Mouse (Mus musculus) neural tube, embryonic 14.5 days (tissue): ENCODE results near the gene Kcnip1. TPM values are rescaled to one million over a fixed set of nuclear protein-coding genes. Genes with fewer than 3 reads are reported as not detected.
A peak's percentile ranks its signal among the peaks of the same experiment; 100 is the strongest.

Experiments used
- ATAC-seq: fragments of 200-750 bp; cut with Nextera tagmentation; 2 replicates; pipeline ENCODE4 v1.8.0; 2017; ENCODE audit warnings: low read depth, mild to moderate bottlenecking, moderate TSS enrichment, moderate library complexity
- H3K27ac ChIP-seq: fragments of 300-500 bp; sonication (generic); 2 replicates; pipeline ENCODE4 v1.5.1; 2014; ENCODE audit warnings: low read depth, mild to moderate bottlenecking, control low read depth, low read length, moderate library complexity, mixed read lengths
- H3K27me3 ChIP-seq: fragments of 300-500 bp; sonication (generic); 2 replicates; pipeline ENCODE4 v1.6.1; 2014; ENCODE audit warnings: low read length; ENCODE audit not compliant: control insufficient read depth, insufficient read depth
- H3K36me3 ChIP-seq: fragments of 300-500 bp; sonication (generic); 2 replicates; pipeline ENCODE4 v1.6.1; 2014; ENCODE audit warnings: low read length, mixed read lengths; ENCODE audit not compliant: control insufficient read depth, insufficient read depth
- H3K4me1 ChIP-seq: fragments of 300-500 bp; sonication (generic); 2 replicates; pipeline ENCODE4 v1.6.1; 2014; ENCODE audit warnings: low read length; ENCODE audit not compliant: control insufficient read depth, insufficient read depth
- H3K4me2 ChIP-seq: fragments of 300-500 bp; sonication (generic); 2 replicates; pipeline ENCODE4 v1.6.1; 2014; ENCODE audit warnings: mild to moderate bottlenecking, low read depth, low read length, control low read depth
- H3K4me3 ChIP-seq: fragments of 300-500 bp; sonication (generic); 2 replicates; pipeline ENCODE4 v1.5.1; 2014; ENCODE audit warnings: low read depth, low read length, control low read depth, mixed read lengths
- H3K9ac ChIP-seq: fragments of 300-500 bp; sonication (generic); replicated peaks from 2 replicates; pipeline ENCODE4 v1.6.1; 2014; ENCODE audit warnings: low read depth, mild to moderate bottlenecking, control low read depth, low read length, mixed read lengths
- H3K9me3 ChIP-seq: fragments of 300-500 bp; sonication (generic); 2 replicates; pipeline ENCODE4 v1.6.1; 2016; ENCODE audit warnings: low read length; ENCODE audit not compliant: control insufficient read depth
- WGBS: fragments of 180-500 bp; shearing (Covaris S2); extraction: QIAGEN DNeasy Blood & Tissue Kit; methylation state at CpG from one replicate; pipeline ENCODE4 v1.1.7; 2014; 5-methylcytosine and 5-hydroxymethylcytosine counted together
- polyA plus RNA-seq: library from polyadenylated mRNA; unstranded; fragments of >200 nt; fragmentation: Nextera tagmentation; extraction: Ambion mirVana; gene quantifications from 2 replicates; pipeline ENCODE4 v1.2.1, GENCODE M21; 2014

Gene Kcnip1
- polyA plus RNA-seq, 1 experiment from 2014 or later = 138 TPM

GRCm38 (mm10) chr11:33864245-33864644 lies 128.7 kb downstream of the Kcnip1 start:
- Histone ChIP-seq H3K4me3 (no peak overlapping the region), H3K36me3 (no peaks in the 10 kb centered on the region), H3K4me2 (no peak overlapping the region), H3K9ac (no peak overlapping the region), H3K4me1 (peaks cover 10% of the 10 kb centered on the region; the same call in 1 of the 2 replicates), H3K9me3 (no peaks in the 10 kb centered on the region), H3K27ac (no peak overlapping the region), H3K27me3 (no peaks in the 10 kb centered on the region)
- whole genome bisulfite sequencing = 94% methylated on average over 4 of the region's 4 CpGs
- ATAC-seq = no peak

- no peak overlapping the region for H3K9ac ChIP-seq
- no peaks in the 10 kb centered on the region for H3K36me3 ChIP-seq
- no peak overlapping the region for H3K4me3 ChIP-seq
- no peak overlapping the region for H3K27ac ChIP-seq
- no peaks in the 10 kb centered on the region for H3K27me3 ChIP-seq
- H3K4me2 ChIP-seq = no peak overlapping the region
- no peaks in the 10 kb centered on the region for H3K9me3 ChIP-seq
- peaks cover 7% of the 10 kb centered on the region; the same call in 1 of the 2 replicates for H3K4me1 ChIP-seq
- ATAC-seq = no peak
These were observed 131.1 kb downstream of the Kcnip1 start for GRCm38 (mm10) chr11:33861823-33862222.

GRCm38 (mm10) chr11:33860905-33861582 lies 131.9 kb downstream of the Kcnip1 start:
- 78% methylated on average over 4 of the region's 4 CpGs for WGBS

GRCm38 (mm10) chr11:33849614-33850013 lies 143.3 kb downstream of the Kcnip1 start:
- no peak overlapping the region for H3K4me3 ChIP-seq
- H3K4me1 ChIP-seq = peaks cover 6% of the 10 kb centered on the region; the same call in 1 of the 2 replicates
- H3K4me2 ChIP-seq = no peak overlapping the region
- H3K27me3 ChIP-seq = no peaks in the 10 kb centered on the region
- H3K27ac ChIP-seq = no peak overlapping the region
- 63% methylated on average over 11 of the region's 11 CpGs for WGBS
- no peak overlapping the region for H3K9ac ChIP-seq
- no peaks in the 10 kb centered on the region for H3K9me3 ChIP-seq
- peak; percentile 49; the same call in 1 of the 2 replicates for ATAC-seq
- H3K36me3 ChIP-seq = no peaks in the 10 kb centered on the region

More at GRCm38 (mm10) chr11:33860905-33861582, 131.9 kb downstream of the Kcnip1 start:
- Histone ChIP-seq H3K9me3 (no peaks in the 10 kb centered on the region), H3K36me3 (no peaks in the 10 kb centered on the region), H3K27ac (no peak overlapping the region), H3K4me2 (no peak overlapping the region), H3K9ac (no peak overlapping the region), H3K4me1 (no peaks in the 10 kb centered on the region), H3K4me3 (no peak overlapping the region), H3K27me3 (no peaks in the 10 kb centered on the region)
- ATAC-seq = no peak

- no peak overlapping the region for H3K4me2 ChIP-seq
- WGBS = 97% methylated on average over 3 of the region's 3 CpGs
- no peaks in the 10 kb centered on the region for H3K27me3 ChIP-seq
- no peak overlapping the region for H3K9ac ChIP-seq
- peaks cover 6% of the 10 kb centered on the region; the same call in 1 of the 2 replicates for H3K4me1 ChIP-seq
- no peak overlapping the region for H3K4me3 ChIP-seq
- no peaks in the 10 kb centered on the region for H3K9me3 ChIP-seq
- no peaks in the 10 kb centered on the region for H3K36me3 ChIP-seq
- no peak for ATAC-seq
- H3K27ac ChIP-seq = no peak overlapping the region
These were observed 144.3 kb downstream of the Kcnip1 start for GRCm38 (mm10) chr11:33848685-33849084.

GRCm38 (mm10) chr11:33845931-33846330 lies 147.0 kb downstream of the Kcnip1 start:
- H3K27ac ChIP-seq = no peak overlapping the region
- H3K9me3 ChIP-seq = no peaks in the 10 kb centered on the region
- ATAC-seq = no peak
- 0 out of 2 replicates have a peak, but pooled peaks cover 3% of the 10 kb centered on the region for H3K27me3 ChIP-seq
- no peak overlapping the region for H3K4me2 ChIP-seq
- 65% methylated on average over 5 of the region's 5 CpGs for WGBS
- peaks cover 5% of the 10 kb centered on the region; the same call in 1 of the 2 replicates for H3K4me1 ChIP-seq
- no peaks in the 10 kb centered on the region for H3K36me3 ChIP-seq
- no peak overlapping the region for H3K9ac ChIP-seq
- no peak overlapping the region for H3K4me3 ChIP-seq

- Histone ChIP-seq H3K9ac (peak overlapping the region; percentile 81), H3K36me3 (no peaks in the 10 kb centered on the region), H3K27ac (peak overlapping the region; percentile 52), H3K27me3 (0 out of 2 replicates have a peak, but pooled peaks cover 3% of the 10 kb centered on the region), H3K4me2 (peak overlapping the region; percentile 70), H3K4me3 (peak overlapping the region; percentile 50), H3K9me3 (no peaks in the 10 kb centered on the region), H3K4me1 (0 out of 2 replicates have a peak, but pooled peaks cover 4% of the 10 kb centered on the region)
- peak; percentile 89 for ATAC-seq
- under 1% methylated on average over 48 of the region's 52 CpGs for WGBS
These were observed 149.6 kb downstream of the Kcnip1 start for GRCm38 (mm10) chr11:33843294-33843864.

GRCm38 (mm10) chr11:33839049-33839448 lies 153.9 kb downstream of the Kcnip1 start:
- Histone ChIP-seq H3K27ac (no peak overlapping the region), H3K4me3 (no peak overlapping the region), H3K9ac (no peak overlapping the region), H3K9me3 (no peaks in the 10 kb centered on the region), H3K36me3 (no peaks in the 10 kb centered on the region), H3K27me3 (0 out of 2 replicates have a peak, but pooled peaks cover 3% of the 10 kb centered on the region), H3K4me2 (no peak overlapping the region), H3K4me1 (0 out of 2 replicates have a peak, but pooled peaks cover 4% of the 10 kb centered on the region)
- WGBS = 85% methylated on average over 3 of the region's 3 CpGs
- no peak for ATAC-seq

- WGBS = 98% methylated on average over 2 of the region's 2 CpGs
- H3K9ac ChIP-seq = no peak overlapping the region
- H3K36me3 ChIP-seq = no peaks in the 10 kb centered on the region
- H3K4me3 ChIP-seq = no peak overlapping the region
- H3K27ac ChIP-seq = no peak overlapping the region
- H3K4me2 ChIP-seq = no peak overlapping the region
- H3K27me3 ChIP-seq = no peaks in the 10 kb centered on the region
- no peak for ATAC-seq
- H3K9me3 ChIP-seq = no peaks in the 10 kb centered on the region
- peaks cover 10% of the 10 kb centered on the region; the same call in 1 of the 2 replicates for H3K4me1 ChIP-seq
These were observed 163.2 kb downstream of the Kcnip1 start for GRCm38 (mm10) chr11:33829774-33830173.
